Mouse (Mus musculus): ENCODE measurements around the gene Btg3. TPM values are rescaled to one million over a fixed set of nuclear protein-coding genes. Genes with fewer than 3 reads are reported as not detected.
A peak's percentile ranks its signal among the peaks of the same experiment; 100 is the strongest.

Gene Btg3
- polyA plus RNA-seq, 1 experiment from 2014 or later, result 43.7 TPM

- no peak overlapping the region for H3K4me2 ChIP-seq (ENCODE audit: low read depth, low read length)
- no peak for ATAC-seq (ENCODE audit: low read depth)
- WGBS, result 79% methylated on average over 9 of the region's 9 CpGs
- no peak overlapping the region for H3K4me3 ChIP-seq (ENCODE audit: low read length)
- H3K27ac ChIP-seq (ENCODE audit: low read length), result no peak overlapping the region
- peaks cover 2% of the 10 kb centered on the region for H3K4me1 ChIP-seq (replicated peaks; ENCODE audit: control insufficient read depth, insufficient read depth, low read length)
- H3K9me3 ChIP-seq (ENCODE audit: control insufficient read depth, low read length), result no peaks in the 10 kb centered on the region
- H3K27me3 ChIP-seq (ENCODE audit: control insufficient read depth, insufficient read depth, low read depth, low read length), result peaks cover 2% of the 10 kb centered on the region
- no peaks in the 10 kb centered on the region for H3K36me3 ChIP-seq (ENCODE audit: control insufficient read depth, insufficient read depth, low read length)
- H3K9ac ChIP-seq (ENCODE audit: low read length), result no peak overlapping the region
These were observed 80.9 kb downstream of the Btg3 start for GRCm38 (mm10) chr16:78296114-78296513.

DNA sequence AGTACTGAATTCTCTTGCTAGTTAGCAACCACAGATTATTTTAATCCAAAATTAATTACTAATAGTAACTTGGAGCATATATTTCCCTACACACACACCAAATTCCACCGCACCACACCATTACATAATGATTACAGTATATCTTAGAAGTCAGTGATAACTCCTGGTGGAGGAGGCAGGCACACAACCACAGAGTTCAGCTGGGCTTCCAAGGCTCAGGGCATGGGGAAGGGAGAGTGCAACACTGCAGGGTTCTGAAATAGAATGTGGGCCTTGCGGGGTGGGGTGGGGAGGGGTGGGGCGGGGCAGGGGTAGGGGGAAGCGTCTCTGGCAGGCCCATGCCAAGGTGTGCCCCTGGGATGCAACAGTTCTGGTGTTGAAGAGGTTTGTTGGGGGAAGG, 81.4 kb downstream of the Btg3 start:
- H3K27ac ChIP-seq (ENCODE audit: low read length), result no peak overlapping the region
- H3K4me1 ChIP-seq (replicated peaks; ENCODE audit: control insufficient read depth, insufficient read depth, low read length), result no peaks in the 10 kb centered on the region
- no peaks in the 10 kb centered on the region; the same call in 1 of the 2 replicates for H3K27me3 ChIP-seq (ENCODE audit: control insufficient read depth, insufficient read depth, low read depth, low read length)
- 60% methylated on average over 4 of the region's 4 CpGs for WGBS
- no peak overlapping the region for H3K4me2 ChIP-seq (ENCODE audit: low read depth, low read length)
- ATAC-seq (ENCODE audit: low read depth), result no peak
- no peak overlapping the region for H3K4me3 ChIP-seq (ENCODE audit: low read length)
- no peaks in the 10 kb centered on the region for H3K36me3 ChIP-seq (ENCODE audit: control insufficient read depth, insufficient read depth, low read length)
- no peak overlapping the region for H3K9ac ChIP-seq (ENCODE audit: low read length)
- H3K9me3 ChIP-seq (ENCODE audit: control insufficient read depth, low read length), result no peaks in the 10 kb centered on the region

- peak; percentile 94 for ATAC-seq (ENCODE audit: low read depth)
- no peaks in the 10 kb centered on the region for H3K36me3 ChIP-seq (ENCODE audit: control insufficient read depth, insufficient read depth, low read length)
- no peak overlapping the region for H3K4me3 ChIP-seq (ENCODE audit: low read length)
- H3K9ac ChIP-seq (ENCODE audit: low read length), result no peak overlapping the region
- no peaks in the 10 kb centered on the region for H3K4me1 ChIP-seq (replicated peaks; ENCODE audit: control insufficient read depth, insufficient read depth, low read length)
- H3K4me2 ChIP-seq (ENCODE audit: low read depth, low read length), result no peak overlapping the region
- H3K9me3 ChIP-seq (ENCODE audit: control insufficient read depth, low read length), result no peaks in the 10 kb centered on the region
- 44% methylated on average over 5 of the region's 5 CpGs for WGBS
- no peaks in the 10 kb centered on the region; the same call in 1 of the 2 replicates for H3K27me3 ChIP-seq (ENCODE audit: control insufficient read depth, insufficient read depth, low read depth, low read length)
- H3K27ac ChIP-seq (ENCODE audit: low read length), result peak overlapping the region; percentile 38
These were observed 82.3 kb downstream of the Btg3 start for GRCm38 (mm10) chr16:78294606-78295275.

DNA sequence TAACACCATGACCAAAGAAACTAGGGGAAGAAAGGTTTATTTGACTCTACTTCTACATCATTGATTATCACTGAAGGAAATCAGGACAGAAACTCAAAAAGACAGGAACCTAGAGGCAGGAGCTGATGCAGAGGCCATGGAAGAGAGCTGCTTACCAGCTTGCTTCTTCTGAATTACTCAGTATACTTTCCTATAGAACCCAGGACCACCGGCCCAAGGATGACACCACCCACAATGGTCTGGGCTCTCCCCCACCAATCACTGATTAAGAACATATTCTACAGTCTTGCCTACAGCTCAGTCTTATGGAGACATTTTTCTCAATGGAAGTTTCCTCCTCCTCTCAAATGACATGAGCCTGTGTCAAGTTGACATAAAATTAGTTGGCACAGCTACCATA, 82.9 kb downstream of the Btg3 start:
- 74% methylated on average over 1 of the region's 1 CpGs for whole genome bisulfite sequencing

GRCm38 (mm10) chr16:78283231-78283630, 93.8 kb downstream of the Btg3 start:
- 40% methylated on average over 5 of the region's 5 CpGs for WGBS

More for the DNA sequence above, 82.9 kb downstream of the Btg3 start:
- H3K4me1 ChIP-seq (replicated peaks; ENCODE audit: control insufficient read depth, insufficient read depth, low read length), result no peaks in the 10 kb centered on the region
- ATAC-seq (ENCODE audit: low read depth), result no peak
- no peak overlapping the region for H3K9ac ChIP-seq (ENCODE audit: low read length)
- H3K9me3 ChIP-seq (ENCODE audit: control insufficient read depth, low read length), result no peaks in the 10 kb centered on the region
- H3K36me3 ChIP-seq (ENCODE audit: control insufficient read depth, insufficient read depth, low read length), result no peaks in the 10 kb centered on the region
- H3K27ac ChIP-seq (ENCODE audit: low read length), result no peak overlapping the region
- H3K27me3 ChIP-seq (ENCODE audit: control insufficient read depth, insufficient read depth, low read depth, low read length), result no peaks in the 10 kb centered on the region; the same call in 1 of the 2 replicates
- no peak overlapping the region for H3K4me2 ChIP-seq (ENCODE audit: low read depth, low read length)
- H3K4me3 ChIP-seq (ENCODE audit: low read length), result no peak overlapping the region

More at GRCm38 (mm10) chr16:78283231-78283630, 93.8 kb downstream of the Btg3 start:
- Histone ChIP-seq H3K27ac (ENCODE audit: low read length) (no peak overlapping the region), H3K4me3 (ENCODE audit: low read length) (no peak overlapping the region), H3K36me3 (ENCODE audit: control insufficient read depth, insufficient read depth, low read length) (no peaks in the 10 kb centered on the region), H3K9ac (ENCODE audit: low read length) (no peak overlapping the region), H3K27me3 (ENCODE audit: control insufficient read depth, insufficient read depth, low read depth, low read length) (no peaks in the 10 kb centered on the region), H3K4me2 (ENCODE audit: low read depth, low read length) (no peak overlapping the region), H3K9me3 (ENCODE audit: control insufficient read depth, low read length) (no peaks in the 10 kb centered on the region), H3K4me1 (replicated peaks; ENCODE audit: control insufficient read depth, insufficient read depth, low read length) (peaks cover 4% of the 10 kb centered on the region)
- ATAC-seq (ENCODE audit: low read depth), result peak; percentile 62; the same call in 1 of the 2 replicates

Other genes with a start within 250 kb of the Btg3 start
- gene Cxadr, start 75.7 kb downstream of the Btg3 start, polyA plus RNA-seq (2015; fragmentation: Nextera tagmentation; extraction: Ambion mirVana), result 35.3 and 35.7 TPM in 2 replicates
- 12.8 and 13.4 TPM in 2 replicates for gene D16Ertd472e, start 199.5 kb upstream of the Btg3 start, polyA plus RNA-seq (2015; fragmentation: Nextera tagmentation; extraction: Ambion mirVana)